Mouse (Mus musculus) MEL (cell line): ENCODE data around the gene Osbpl3.

ENCODE experiments used
- CTCF ChIP-seq, 3 experiments: IDR thresholded peaks in 2 of 3; conservative IDR thresholded peaks in 1 of 3; 2 replicates each; pipeline ENCODE4 v1.5.1; 2011 to 2012; ENCODE audit warnings: low read length in 3 of 3, low read depth in 2 of 3, mild to moderate bottlenecking in 2 of 3, improper control_type of control experiment in 1 of 3, inconsistent platforms in 1 of 3, mixed read lengths in 1 of 3, moderate library complexity in 1 of 3; ENCODE audit not compliant: control insufficient read depth in 1 of 3, insufficient read depth in 1 of 3, poor library complexity in 1 of 3, severe bottlenecking in 1 of 3
- E2F4 ChIP-seq: IDR thresholded peaks from 2 replicates; pipeline ENCODE4 v1.6.1; 2011; ENCODE audit warnings: low read depth, low read length, improper control_type of control experiment, borderline replicate concordance
- GABPA ChIP-seq: IDR thresholded peaks from 2 replicates; pipeline ENCODE4 v1.6.1; 2012; ENCODE audit warnings: low read depth, mild to moderate bottlenecking, inconsistent platforms, low read length, improper control_type of control experiment, moderate library complexity
- GATA1 ChIP-seq: IDR thresholded peaks from 2 replicates; pipeline ENCODE4 v1.6.1; 2011; ENCODE audit warnings: low read depth, low read length, improper control_type of control experiment
- HCFC1 ChIP-seq: IDR thresholded peaks from 2 replicates; pipeline ENCODE4 v1.6.1; 2012; ENCODE audit warnings: low read depth, mild to moderate bottlenecking, inconsistent platforms, low read length, improper control_type of control experiment, moderate library complexity
- MAFK ChIP-seq: IDR thresholded peaks from 2 replicates; pipeline ENCODE4 v1.6.1; 2011; ENCODE audit warnings: low read depth, mild to moderate bottlenecking, low read length, improper control_type of control experiment, borderline replicate concordance
- MYB ChIP-seq: IDR thresholded peaks from 2 replicates; pipeline ENCODE4 v1.6.1; 2011; ENCODE audit warnings: mild to moderate bottlenecking, low read depth, low read length, improper control_type of control experiment
- NRF1 ChIP-seq: IDR thresholded peaks from 2 replicates; pipeline ENCODE4 v1.6.1; 2014; ENCODE audit warnings: low read depth, mild to moderate bottlenecking, inconsistent platforms, low read length, improper control_type of control experiment, moderate library complexity; ENCODE audit not compliant: poor library complexity, insufficient read depth, severe bottlenecking
- POLR2A ChIP-seq, 2 experiments: IDR thresholded peaks; 2 replicates each; pipeline ENCODE4 v1.6.1; 2011 to 2012; ENCODE audit warnings: low read length in 2 of 2, mild to moderate bottlenecking in 2 of 2, control low read depth in 1 of 2, improper control_type of control experiment in 1 of 2, low read depth in 1 of 2, moderate library complexity in 1 of 2; ENCODE audit not compliant: control insufficient read depth in 1 of 2, insufficient read depth in 1 of 2, poor library complexity in 1 of 2
- TBP ChIP-seq: IDR thresholded peaks from 2 replicates; pipeline ENCODE4 v1.8.0; 2011; ENCODE audit warnings: low read depth, low read length, improper control_type of control experiment

DNA sequence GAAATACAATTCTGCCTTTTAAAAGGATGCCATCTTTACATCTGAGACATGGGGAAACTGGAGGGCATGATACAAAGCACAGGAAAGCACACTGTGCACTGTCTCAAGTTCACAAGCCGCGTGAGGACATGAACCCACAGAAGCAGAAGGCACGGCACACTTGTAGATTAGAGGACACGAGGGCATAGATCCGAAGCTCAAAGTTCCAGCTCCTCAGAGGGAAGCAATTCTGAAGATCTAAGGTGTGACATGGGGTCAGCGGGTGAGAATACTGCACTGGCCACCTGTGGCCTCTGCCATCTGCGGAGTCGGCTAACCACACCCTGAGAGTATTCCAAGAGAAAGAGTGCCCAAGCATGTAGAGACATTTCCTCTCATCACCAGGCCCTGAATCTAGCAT, 91.6 kb downstream of the Osbpl3 start:
- TF ChIP-seq POLR2A (IDR thresholded peaks at IDR 0.05; ENCODE audit: control insufficient read depth in 1 of 2, insufficient read depth in 1 of 2, low read depth in 1 of 2, low read length in 2 of 2, poor library complexity in 1 of 2) (no peak), GATA1 (no peak), CTCF (IDR thresholded peaks at IDR 0.05 in 2 of 3, conservative IDR thresholded peaks at IDR 0.05 in 1 of 3; ENCODE audit: control insufficient read depth in 1 of 3, insufficient read depth in 1 of 3, low read depth in 2 of 3, low read length in 3 of 3, poor library complexity in 1 of 3, severe bottlenecking in 1 of 3) (no peak), MAFK (no peak), E2F4 (no peak), HCFC1 (no peak), NRF1 (no peak), TBP (no peak), GABPA (no peak), MYB (no peak)
